Mouse (Mus musculus) layer of hippocampus, adult 9-11 months (tissue): Measurements from ENCODE around the gene Chst15.

ENCODE experiments used
- DNase-seq: peaks from one replicate; pipeline ENCODE4 v3.0.0; 2022

Chst15 gene

GRCm38 (mm10) chr7:132317036-132317541, at the start of gene Chst15:
Gene Chst15 (minus strand): TSS chr7:132317228.
- DNase-seq, result peak; percentile 43

GRCm38 (mm10) chr7:132365703-132366384, 48.8 kb upstream of the Chst15 start:
- no peak for DNase-seq

GRCm38 (mm10) chr7:132365111-132365510, 48.1 kb upstream of the Chst15 start:
- no peak for DNase-seq

GRCm38 (mm10) chr7:132364506-132364905, 47.5 kb upstream of the Chst15 start:
- DNase-seq, result no peak

GRCm38 (mm10) chr7:132360336-132360735, 43.3 kb upstream of the Chst15 start:
- DNase-seq, result no peak

GRCm38 (mm10) chr7:132358709-132359108, 41.7 kb upstream of the Chst15 start:
- no peak for DNase-seq

GRCm38 (mm10) chr7:132358250-132358649, 41.2 kb upstream of the Chst15 start:
- DNase-seq, result no peak

GRCm38 (mm10) chr7:132357841-132358237, 40.8 kb upstream of the Chst15 start:
- DNase-seq, result no peak

GRCm38 (mm10) chr7:132356881-132357840, 40.1 kb upstream of the Chst15 start:
- DNase-seq, result no peak

GRCm38 (mm10) chr7:132356185-132356584, 39.2 kb upstream of the Chst15 start:
- no peak for DNase-seq

- DNase-seq, result no peak
Observed at GRCm38 (mm10) chr7:132355767-132356166, 38.7 kb upstream of the Chst15 start.

GRCm38 (mm10) chr7:132349075-132349572, 32.1 kb upstream of the Chst15 start:
- no peak for DNase-seq

- no peak for DNase-seq
Observed at GRCm38 (mm10) chr7:132347273-132348045, 30.4 kb upstream of the Chst15 start.

- no peak for DNase-seq
Observed at GRCm38 (mm10) chr7:132345526-132346070, 28.6 kb upstream of the Chst15 start.

- DNase-seq, result no peak
Observed at GRCm38 (mm10) chr7:132344606-132345005, 27.6 kb upstream of the Chst15 start.

- no peak for DNase-seq
Observed at GRCm38 (mm10) chr7:132343900-132344299, 26.9 kb upstream of the Chst15 start.

GRCm38 (mm10) chr7:132343146-132343545, 26.1 kb upstream of the Chst15 start:
- DNase-seq, result no peak

- DNase-seq, result no peak
Observed at GRCm38 (mm10) chr7:132339041-132339839, 22.2 kb upstream of the Chst15 start.

GRCm38 (mm10) chr7:132338350-132338749, 21.3 kb upstream of the Chst15 start:
- DNase-seq, result no peak

GRCm38 (mm10) chr7:132337268-132337917, 20.4 kb upstream of the Chst15 start:
- DNase-seq, result no peak

GRCm38 (mm10) chr7:132336781-132337180, 19.8 kb upstream of the Chst15 start:
- no peak for DNase-seq
